Mouse (Mus musculus): Measurements from ENCODE around the gene Hist1h4d.

DNA sequence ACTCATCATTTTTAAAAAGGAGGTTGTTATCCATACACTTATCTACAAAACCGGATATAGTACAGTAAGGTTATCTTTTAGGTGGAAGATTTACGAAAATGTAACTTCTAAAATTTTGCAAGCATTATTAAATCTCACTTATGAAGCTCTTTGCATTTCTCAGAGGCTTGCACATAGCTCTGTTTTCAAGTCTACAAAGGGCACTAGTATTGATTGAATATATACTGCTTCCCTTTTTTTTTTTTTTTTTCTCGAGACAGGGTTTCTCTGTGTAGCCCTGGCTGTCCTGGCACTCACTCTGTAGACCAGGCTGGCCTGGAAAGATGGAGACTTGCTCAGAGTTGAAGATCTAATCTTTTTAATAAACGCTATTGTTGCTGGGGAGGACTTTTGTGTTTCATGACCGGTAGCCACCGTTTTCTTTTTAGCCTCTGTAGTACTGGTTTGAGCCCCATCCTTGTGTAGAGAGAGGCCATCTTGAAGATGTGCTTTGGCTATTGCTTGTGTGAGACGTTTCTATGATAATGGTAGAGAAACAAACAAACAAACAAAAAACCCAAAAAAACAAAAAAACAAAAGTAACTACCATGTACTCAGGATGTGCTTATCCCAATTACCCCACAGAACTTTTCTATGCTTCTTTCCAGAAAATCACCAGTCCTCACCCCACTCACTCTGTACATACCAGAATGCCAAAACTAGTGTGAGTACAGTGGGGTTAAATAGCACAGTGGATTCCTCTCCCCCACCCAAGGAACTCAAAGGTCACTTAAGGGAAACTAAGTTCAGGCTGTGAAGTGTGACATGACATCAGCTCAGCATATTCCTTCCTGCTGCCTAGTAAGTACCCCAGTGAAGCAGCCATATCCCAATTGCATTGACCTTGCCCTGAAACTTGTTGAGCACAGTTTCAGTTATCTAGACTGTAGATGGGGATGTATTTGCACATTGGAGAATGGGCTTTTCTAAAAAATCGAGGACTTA, 29.2 kb upstream of the Hist1h4d start:
- no peak for TF ChIP-seq CTCF (IDR thresholded peaks at IDR 0.05; ENCODE audit: insufficient read depth, low read depth, low read length)
- TF ChIP-seq POLR2A (IDR thresholded peaks at IDR 0.05; ENCODE audit: insufficient read depth, low read depth, low read length): no peak

All from olfactory bulb, adult 2 months (tissue).